Mouse (Mus musculus): ENCODE results near the gene Stab1. TPM values are rescaled to one million over a fixed set of nuclear protein-coding genes. Genes with fewer than 3 reads are reported as not detected.

Stab1 gene
- polyA plus RNA-seq, 1 experiment from 2014 or later, result 14.9 TPM

DNA sequence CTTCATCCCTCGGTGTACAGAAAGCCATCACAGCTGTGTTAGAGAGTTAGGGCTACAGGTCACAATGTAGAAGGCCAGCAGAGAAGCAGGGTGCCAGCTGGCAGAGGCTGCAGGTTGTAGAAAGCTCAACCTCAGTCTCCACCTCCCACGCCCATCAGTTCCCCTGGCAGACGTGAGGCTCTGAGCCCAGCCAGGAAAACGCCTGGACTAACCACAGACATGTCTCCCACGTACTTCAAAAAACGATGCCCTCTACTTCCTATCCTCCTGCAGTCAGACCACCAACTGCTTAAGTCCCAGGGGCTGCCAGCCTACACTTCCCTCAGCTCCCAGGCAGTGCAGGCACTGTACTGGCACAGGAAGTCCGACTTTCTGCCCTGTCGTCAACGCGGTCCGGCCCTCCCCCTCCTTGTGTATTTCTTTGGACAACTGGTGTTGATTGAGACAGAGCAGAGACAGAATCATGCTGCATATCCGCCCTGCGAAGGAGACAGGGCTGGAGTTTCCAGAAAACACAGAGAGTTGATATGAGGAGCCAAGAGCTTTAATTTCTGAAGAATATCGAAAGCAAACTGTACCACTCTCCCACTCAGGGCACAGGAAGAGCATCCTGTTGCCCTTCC lies 26.6 kb upstream of the Stab1 start:
- Histone ChIP-seq H3K36me3 (peaks cover 97% of the 10 kb centered on the region), H3K4me2 (no peak overlapping the region), H3K9me3 (no peaks in the 10 kb centered on the region), H3K27me3 (no peaks in the 10 kb centered on the region), H3K27ac (no peak overlapping the region), H3K9ac (replicated peaks) (no peak overlapping the region), H3K4me1 (replicated peaks) (no peaks in the 10 kb centered on the region), H3K4me3 (replicated peaks) (no peak overlapping the region)
- ATAC-seq (ENCODE audit: insufficient number of reproducible peaks, insufficient read depth, low FRiP score, low TSS enrichment, low read depth), result no peak
- WGBS, result 81% methylated on average over 14 of the region's 14 CpGs

DNA sequence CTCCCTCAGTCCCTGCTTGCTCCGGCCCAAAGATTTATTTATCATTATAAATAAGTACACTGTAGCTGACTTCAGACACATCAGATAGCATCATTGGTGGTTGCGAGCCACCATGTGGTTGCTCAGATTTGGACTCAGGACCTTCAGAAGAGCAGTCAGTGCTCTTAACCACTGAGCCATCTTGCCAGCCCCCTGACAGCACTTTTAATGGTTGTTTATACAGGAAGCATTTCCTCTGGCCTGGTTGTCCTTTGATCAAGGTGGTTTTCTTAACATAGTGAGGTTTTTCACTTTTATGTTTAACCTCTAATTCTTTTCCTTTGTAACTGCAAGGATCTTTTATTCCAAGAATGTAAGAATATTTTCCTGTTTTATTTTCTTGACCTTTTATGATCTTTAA lies 26.0 kb upstream of the Stab1 start:
- Histone ChIP-seq H3K4me1 (replicated peaks) (no peaks in the 10 kb centered on the region), H3K9ac (replicated peaks) (no peak overlapping the region), H3K27ac (no peak overlapping the region), H3K4me3 (replicated peaks) (no peak overlapping the region), H3K36me3 (peaks cover 97% of the 10 kb centered on the region), H3K4me2 (no peak overlapping the region), H3K27me3 (no peaks in the 10 kb centered on the region), H3K9me3 (no peaks in the 10 kb centered on the region)
- 91% methylated on average over 2 of the region's 2 CpGs for WGBS
- no peak for ATAC-seq (ENCODE audit: insufficient number of reproducible peaks, insufficient read depth, low FRiP score, low TSS enrichment, low read depth)

DNA sequence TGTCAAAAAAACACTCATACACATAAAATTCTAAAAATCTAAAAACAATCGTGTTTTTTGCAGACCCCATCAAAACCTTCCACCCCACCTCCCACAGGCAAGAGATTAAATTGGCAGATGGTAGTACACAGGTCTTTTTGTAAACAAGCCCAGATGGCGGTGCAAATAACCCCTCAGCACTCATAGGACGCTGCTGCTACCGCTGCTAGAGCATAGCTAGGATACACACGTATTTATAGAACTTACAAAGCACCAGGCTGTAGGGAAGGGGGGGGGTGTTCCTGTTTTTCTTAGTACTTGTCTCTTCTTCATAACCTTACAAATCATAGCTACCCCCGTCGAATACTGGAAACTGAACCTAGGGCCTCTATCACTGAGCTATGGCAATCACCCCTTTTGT lies 25.4 kb upstream of the Stab1 start:
- ATAC-seq (ENCODE audit: insufficient number of reproducible peaks, insufficient read depth, low FRiP score, low TSS enrichment, low read depth), result no peak
- Histone ChIP-seq H3K9me3 (no peaks in the 10 kb centered on the region), H3K4me3 (replicated peaks) (no peak overlapping the region), H3K4me1 (replicated peaks) (no peaks in the 10 kb centered on the region), H3K27ac (no peak overlapping the region), H3K36me3 (peaks cover 97% of the 10 kb centered on the region), H3K4me2 (no peak overlapping the region), H3K9ac (replicated peaks) (no peak overlapping the region), H3K27me3 (no peaks in the 10 kb centered on the region)
- WGBS, result 80% methylated on average over 7 of the region's 7 CpGs

DNA sequence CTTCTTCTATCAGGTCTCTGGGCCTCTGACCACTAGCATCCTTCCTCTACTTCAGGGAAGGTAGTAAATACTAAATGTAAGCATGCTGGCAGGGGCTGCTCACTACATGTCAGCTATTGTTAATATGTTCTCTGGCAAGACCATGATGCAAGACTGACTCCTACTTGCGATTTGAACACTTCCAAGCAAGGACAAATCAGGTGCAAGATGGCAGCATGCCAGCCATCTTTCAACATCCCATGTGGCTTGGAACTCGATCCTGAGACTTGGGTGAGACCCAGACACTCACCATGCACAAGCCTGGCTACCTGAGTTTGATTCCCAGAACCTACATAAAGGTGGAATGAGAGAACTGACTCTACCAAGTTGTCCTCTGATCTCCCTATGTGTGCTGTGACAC lies 23.5 kb upstream of the Stab1 start:
- Histone ChIP-seq H3K4me3 (replicated peaks) (no peak overlapping the region), H3K9me3 (no peaks in the 10 kb centered on the region), H3K4me2 (no peak overlapping the region), H3K4me1 (replicated peaks) (no peaks in the 10 kb centered on the region), H3K9ac (replicated peaks) (no peak overlapping the region), H3K36me3 (peaks cover 97% of the 10 kb centered on the region), H3K27ac (no peak overlapping the region), H3K27me3 (no peaks in the 10 kb centered on the region)
- no peak for ATAC-seq (ENCODE audit: insufficient number of reproducible peaks, insufficient read depth, low FRiP score, low TSS enrichment, low read depth)
- whole genome bisulfite sequencing, result 86% methylated on average over 2 of the region's 2 CpGs

DNA sequence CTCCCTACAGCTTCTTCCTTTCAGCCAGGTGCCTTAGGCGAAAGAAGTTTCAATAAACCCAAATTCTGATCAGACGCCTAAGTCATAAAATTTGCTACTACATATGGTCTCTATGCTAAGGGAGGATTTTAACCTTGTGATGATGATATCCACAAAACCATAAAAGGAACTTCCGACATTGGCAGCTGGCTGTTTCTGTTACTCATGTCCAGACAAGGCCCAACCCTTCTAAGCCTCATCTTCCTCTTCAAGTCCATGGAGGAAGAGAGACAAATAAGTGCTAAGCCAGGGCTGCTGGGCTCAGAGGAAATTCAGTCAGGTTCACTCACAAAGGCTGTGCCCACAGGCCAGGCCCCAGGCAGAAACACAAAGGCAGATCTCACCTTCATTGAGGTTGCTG lies 20.9 kb upstream of the Stab1 start:
- no peak overlapping the region for H3K27ac ChIP-seq

DNA sequence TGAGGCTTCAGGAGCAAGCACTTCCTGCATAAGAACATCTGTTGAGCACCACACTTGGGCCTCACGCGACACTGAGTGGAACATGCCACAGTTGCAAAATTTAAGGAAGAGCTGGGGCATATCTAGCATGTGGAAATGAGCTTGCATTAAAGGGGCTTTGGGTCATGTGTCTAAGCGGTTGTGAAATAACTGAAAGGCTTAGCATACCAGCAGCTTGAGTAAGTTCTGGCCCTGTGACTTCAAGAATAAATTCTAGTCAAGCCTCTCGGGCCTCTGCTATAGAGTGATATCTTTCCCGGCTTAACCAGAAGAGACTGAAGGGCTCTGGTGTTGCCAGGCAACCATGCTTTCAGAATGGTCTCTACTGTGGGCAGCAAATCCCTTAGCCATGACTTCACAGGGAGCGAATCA lies 20.3 kb upstream of the Stab1 start:
- Histone ChIP-seq H3K4me1 (replicated peaks) (no peaks in the 10 kb centered on the region), H3K27me3 (no peaks in the 10 kb centered on the region), H3K4me3 (replicated peaks) (no peak overlapping the region), H3K36me3 (peaks cover 100% of the 10 kb centered on the region), H3K27ac (no peak overlapping the region), H3K9me3 (no peaks in the 10 kb centered on the region), H3K4me2 (no peak overlapping the region), H3K9ac (replicated peaks) (no peak overlapping the region)
- no peak for ATAC-seq (ENCODE audit: insufficient number of reproducible peaks, insufficient read depth, low FRiP score, low TSS enrichment, low read depth)
- WGBS, result 92% methylated on average over 6 of the region's 6 CpGs

More for the DNA sequence above, 20.9 kb upstream of the Stab1 start:
- Histone ChIP-seq H3K9ac (replicated peaks) (no peak overlapping the region), H3K4me3 (replicated peaks) (no peak overlapping the region), H3K4me2 (no peak overlapping the region), H3K4me1 (replicated peaks) (no peaks in the 10 kb centered on the region), H3K9me3 (no peaks in the 10 kb centered on the region), H3K27me3 (no peaks in the 10 kb centered on the region), H3K36me3 (peaks cover 100% of the 10 kb centered on the region)
- ATAC-seq (ENCODE audit: insufficient number of reproducible peaks, insufficient read depth, low FRiP score, low TSS enrichment, low read depth), result no peak
- 87% methylated on average over 3 of the region's 3 CpGs for WGBS

DNA sequence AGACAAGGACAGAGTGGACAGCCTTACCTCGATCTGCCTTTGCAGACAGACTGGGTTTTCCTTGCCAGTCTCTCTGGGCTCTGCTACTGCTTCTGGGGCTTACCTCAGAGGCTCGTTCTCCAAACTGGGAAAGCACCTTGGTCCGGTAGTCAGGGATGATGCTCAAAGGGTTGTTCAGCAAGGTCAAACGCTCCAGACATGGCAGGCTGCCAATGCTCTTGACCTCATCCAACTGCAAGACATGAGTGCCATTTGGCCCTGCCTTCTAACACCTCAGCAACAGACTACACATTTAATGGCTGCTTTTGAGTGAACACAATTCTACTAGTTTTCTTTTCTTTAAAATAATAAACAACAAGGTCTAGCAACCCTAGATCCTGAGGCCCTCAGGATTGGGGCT lies 18.2 kb upstream of the Stab1 start:
- H3K4me2 ChIP-seq, result no peak overlapping the region
- no peak overlapping the region for H3K4me3 ChIP-seq (replicated peaks)
- no peak overlapping the region for H3K27ac ChIP-seq
- H3K9me3 ChIP-seq, result no peaks in the 10 kb centered on the region
- ATAC-seq (ENCODE audit: insufficient number of reproducible peaks, insufficient read depth, low FRiP score, low TSS enrichment, low read depth), result no peak
- H3K9ac ChIP-seq (replicated peaks), result no peak overlapping the region
- H3K4me1 ChIP-seq (replicated peaks), result no peaks in the 10 kb centered on the region
- 91% methylated on average over 4 of the region's 4 CpGs for WGBS
- no peaks in the 10 kb centered on the region for H3K27me3 ChIP-seq
- H3K36me3 ChIP-seq, result peaks cover 100% of the 10 kb centered on the region

DNA sequence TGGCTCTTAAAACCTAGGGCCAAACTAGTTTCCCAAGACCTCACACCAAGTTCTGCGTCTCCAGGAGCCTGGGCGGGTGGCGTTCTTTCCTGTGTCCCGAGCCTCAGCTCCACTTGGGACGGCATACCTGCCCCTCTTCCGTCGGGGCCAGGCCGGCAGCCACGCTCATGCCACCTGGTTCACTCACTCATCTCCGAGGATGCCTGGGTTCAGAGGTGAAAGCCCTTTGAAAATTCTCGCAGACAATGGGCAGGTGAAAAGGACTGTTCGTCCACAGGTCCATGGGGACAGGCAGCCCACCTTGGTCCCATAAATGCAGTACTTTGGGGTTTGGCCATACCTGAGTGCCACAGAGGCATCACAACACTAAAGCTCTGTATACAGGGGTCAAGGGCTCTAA lies 15.8 kb upstream of the Stab1 start:
- Histone ChIP-seq H3K9me3 (no peaks in the 10 kb centered on the region), H3K27ac (no peak overlapping the region), H3K9ac (replicated peaks) (no peak overlapping the region), H3K4me3 (replicated peaks) (no peak overlapping the region), H3K36me3 (peaks cover 100% of the 10 kb centered on the region), H3K4me1 (replicated peaks) (no peaks in the 10 kb centered on the region), H3K4me2 (no peak overlapping the region), H3K27me3 (no peaks in the 10 kb centered on the region)
- no peak for ATAC-seq (ENCODE audit: insufficient number of reproducible peaks, insufficient read depth, low FRiP score, low TSS enrichment, low read depth)
- 93% methylated on average over 12 of the region's 12 CpGs for WGBS

DNA sequence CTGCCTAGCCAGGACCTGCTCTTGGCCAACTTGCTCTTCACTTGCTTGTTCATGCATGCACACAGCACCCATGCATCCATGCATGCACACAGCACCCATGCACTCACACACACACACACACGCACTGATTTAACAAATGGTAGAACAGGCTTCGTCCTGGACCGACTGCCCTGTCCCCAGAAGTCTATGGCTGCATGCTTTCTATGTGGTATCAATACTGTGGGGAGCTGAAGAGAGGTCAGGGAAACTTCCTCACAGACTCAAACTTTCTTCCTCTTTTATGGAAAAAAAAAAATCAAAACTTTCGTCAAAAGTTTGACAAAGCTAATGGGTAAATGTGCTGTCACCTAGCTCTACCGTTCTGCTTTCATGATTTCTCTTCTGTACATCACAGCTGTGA lies 15.1 kb upstream of the Stab1 start:
- WGBS, result 92% methylated on average over 5 of the region's 5 CpGs
- no peaks in the 10 kb centered on the region for H3K9me3 ChIP-seq
- ATAC-seq (ENCODE audit: insufficient number of reproducible peaks, insufficient read depth, low FRiP score, low TSS enrichment, low read depth), result no peak
- no peaks in the 10 kb centered on the region for H3K27me3 ChIP-seq
- no peak overlapping the region for H3K9ac ChIP-seq (replicated peaks)
- H3K36me3 ChIP-seq, result peaks cover 100% of the 10 kb centered on the region
- H3K4me2 ChIP-seq, result no peak overlapping the region
- H3K27ac ChIP-seq, result no peak overlapping the region
- H3K4me1 ChIP-seq (replicated peaks), result no peaks in the 10 kb centered on the region
- no peak overlapping the region for H3K4me3 ChIP-seq (replicated peaks)

DNA sequence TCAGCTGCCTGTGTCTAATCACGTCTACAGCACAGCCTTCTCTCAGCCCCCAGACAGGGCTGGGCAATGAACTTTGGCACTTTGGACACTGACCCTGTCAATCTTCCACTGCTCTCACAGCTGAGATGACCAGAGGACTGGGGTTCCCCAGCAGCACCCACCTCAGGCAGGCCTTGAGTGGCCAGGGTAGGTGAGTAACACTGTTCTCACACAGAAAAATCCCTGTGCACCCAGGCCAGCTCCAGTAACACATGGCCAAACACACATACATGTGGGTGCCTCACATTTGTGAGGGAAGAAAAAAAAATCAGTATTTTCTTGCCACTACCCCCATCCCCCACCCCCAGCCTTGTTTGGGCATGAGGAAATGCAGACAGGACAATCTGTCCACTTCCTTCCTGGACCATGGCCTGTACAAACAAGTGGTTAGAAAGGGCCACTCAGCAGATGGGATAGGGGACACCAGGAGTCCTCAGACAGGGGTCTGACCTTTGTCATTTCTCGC lies 14.4 kb upstream of the Stab1 start:
- no peaks in the 10 kb centered on the region for H3K4me1 ChIP-seq (replicated peaks)
- no peaks in the 10 kb centered on the region for H3K27me3 ChIP-seq
- ATAC-seq (ENCODE audit: insufficient number of reproducible peaks, insufficient read depth, low FRiP score, low TSS enrichment, low read depth), result no peak
- no peak overlapping the region for H3K27ac ChIP-seq
- H3K9ac ChIP-seq (replicated peaks), result no peak overlapping the region
- 80% methylated on average over 2 of the region's 2 CpGs for WGBS
- no peak overlapping the region for H3K4me3 ChIP-seq (replicated peaks)
- H3K4me2 ChIP-seq, result no peak overlapping the region
- H3K9me3 ChIP-seq, result no peaks in the 10 kb centered on the region
- H3K36me3 ChIP-seq, result peaks cover 99% of the 10 kb centered on the region

DNA sequence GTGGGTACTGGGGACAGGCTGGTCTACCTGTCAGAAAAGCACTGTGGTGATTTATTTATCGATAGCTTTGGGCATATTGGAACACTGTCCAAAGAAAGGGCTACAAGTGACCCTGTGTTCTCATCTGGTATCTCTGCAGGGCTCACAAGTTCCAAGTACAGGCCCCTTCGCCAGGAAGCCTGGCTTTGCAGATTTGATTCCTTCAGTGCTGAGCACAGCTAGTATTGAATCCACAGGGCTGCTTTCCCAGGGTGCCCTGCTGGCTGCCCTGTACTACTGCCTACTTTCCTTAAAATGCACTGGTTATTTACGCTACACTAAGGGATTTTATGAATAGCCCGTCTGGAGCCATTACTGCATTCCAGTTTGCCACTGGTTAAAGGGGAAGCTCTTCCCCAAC lies 13.1 kb upstream of the Stab1 start:
- Histone ChIP-seq H3K27ac (no peak overlapping the region), H3K9me3 (no peaks in the 10 kb centered on the region), H3K9ac (replicated peaks) (no peak overlapping the region), H3K36me3 (peaks cover 99% of the 10 kb centered on the region), H3K27me3 (no peaks in the 10 kb centered on the region), H3K4me3 (replicated peaks) (no peak overlapping the region), H3K4me1 (replicated peaks) (no peaks in the 10 kb centered on the region), H3K4me2 (no peak overlapping the region)
- ATAC-seq (ENCODE audit: insufficient number of reproducible peaks, insufficient read depth, low FRiP score, low TSS enrichment, low read depth), result no peak
- 83% methylated on average over 4 of the region's 4 CpGs for WGBS

DNA sequence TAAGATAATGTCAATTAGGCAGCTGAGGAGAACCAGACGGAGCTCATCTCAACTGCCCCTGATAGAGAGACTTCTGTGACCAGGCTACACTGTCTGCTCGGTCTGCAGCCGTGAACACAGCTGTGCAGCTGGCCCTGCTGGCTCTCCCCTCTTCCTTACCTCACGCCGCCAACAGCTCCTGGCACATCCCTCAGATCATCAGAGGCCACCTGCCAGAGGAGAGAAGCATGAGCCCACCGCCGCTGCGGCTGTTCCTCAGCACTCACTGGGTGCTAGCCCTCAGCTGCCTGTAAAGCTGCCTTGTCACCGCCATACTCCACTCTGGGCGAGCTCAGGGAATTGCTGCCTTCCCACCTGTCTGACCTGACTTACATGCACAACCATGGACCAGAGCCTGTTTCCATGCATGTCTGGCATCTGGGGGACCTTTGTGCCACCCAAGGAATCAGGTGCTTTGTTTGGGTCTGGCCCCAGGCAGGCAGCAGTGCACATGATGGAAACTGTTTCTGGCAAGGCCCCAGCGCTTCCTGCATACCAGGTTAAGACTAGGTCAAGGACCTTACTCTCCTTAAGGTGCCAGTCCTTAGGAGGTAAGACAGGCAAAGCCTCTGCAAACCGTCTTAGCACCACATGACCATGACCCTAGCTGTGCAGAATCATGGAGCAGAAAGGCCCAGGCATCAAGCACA lies 11.4 kb upstream of the Stab1 start:
- WGBS, result 95% methylated on average over 12 of the region's 12 CpGs
- H3K4me3 ChIP-seq (replicated peaks), result no peak overlapping the region
- H3K27ac ChIP-seq, result no peak overlapping the region
- no peak overlapping the region for H3K9ac ChIP-seq (replicated peaks)
- peaks cover 99% of the 10 kb centered on the region for H3K36me3 ChIP-seq
- H3K9me3 ChIP-seq, result no peaks in the 10 kb centered on the region
- no peaks in the 10 kb centered on the region for H3K4me1 ChIP-seq (replicated peaks)
- no peaks in the 10 kb centered on the region for H3K27me3 ChIP-seq
- no peak overlapping the region for H3K4me2 ChIP-seq
- ATAC-seq (ENCODE audit: insufficient number of reproducible peaks, insufficient read depth, low FRiP score, low TSS enrichment, low read depth), result no peak

All from limb, embryonic 12.5 days (tissue).